Mouse (Mus musculus) heart, adult 2 months (tissue): ENCODE results near the gene Slc43a2.

Experiments used
- EP300 ChIP-seq: fragments of 200-500 bp; IDR thresholded peaks from 2 replicates; pipeline ENCODE4 v1.6.1; 2011; ENCODE audit warnings: low read depth, low read length, control low read depth; ENCODE audit not compliant: insufficient read depth
- POLR2A ChIP-seq: fragments of 200-500 bp; IDR thresholded peaks from 2 replicates; pipeline ENCODE4 v1.6.1; 2011; ENCODE audit warnings: mild to moderate bottlenecking, low read depth, low read length, control low read depth; ENCODE audit not compliant: insufficient read depth

- no peak for TF ChIP-seq EP300
- TF ChIP-seq POLR2A = no peak
Observed at GRCm38 (mm10) chr11:75598004-75598403, 66.5 kb downstream of the Slc43a2 start.
